Mouse (Mus musculus) thymus, postnatal 14 days (tissue): ENCODE results near the gene Gm28048.

ENCODE experiments used
- DNase-seq: peaks from one replicate; pipeline ENCODE4 v3.0.0; 2021

Gene Gm28048

DNA sequence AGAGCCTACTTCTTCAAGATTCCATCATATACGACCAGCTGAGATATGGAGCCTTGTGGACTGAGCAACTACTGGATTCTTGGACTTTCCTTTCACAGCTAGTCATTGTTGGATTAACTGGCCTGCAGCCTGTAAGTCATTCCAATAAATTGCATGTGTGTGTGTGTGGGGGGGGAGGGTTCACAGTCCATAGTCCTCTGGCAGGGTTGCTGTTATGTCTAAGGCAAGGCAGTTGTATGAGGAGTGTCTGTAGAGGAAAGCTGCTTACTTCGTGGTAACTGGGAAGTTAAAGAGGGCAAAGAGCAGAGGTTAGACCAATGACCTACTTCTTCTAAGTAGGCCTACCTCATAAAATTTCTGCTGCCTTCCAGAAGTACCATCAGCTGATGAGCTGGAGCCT lies 98.2 kb downstream of the Gm28048 start:
- DNase-seq = no peak

DNA sequence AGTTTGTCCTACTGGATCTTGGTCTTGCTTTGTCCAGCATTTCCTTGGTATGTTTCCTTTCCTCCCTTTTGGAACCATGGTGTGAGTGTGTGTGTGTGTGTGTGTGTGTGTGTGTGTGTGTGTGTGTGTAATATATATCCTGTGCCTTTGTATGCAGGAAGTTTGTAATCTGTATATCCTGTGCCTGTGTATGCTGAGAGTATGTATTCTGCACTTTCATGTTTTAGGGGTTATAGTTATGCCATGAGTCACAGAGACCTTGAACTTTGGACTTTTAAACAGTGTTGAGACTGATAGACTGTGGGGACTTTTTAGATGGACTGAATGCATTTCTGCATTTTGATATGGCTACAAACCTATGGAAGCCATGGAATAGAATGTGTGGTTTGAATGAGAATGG lies 99.0 kb downstream of the Gm28048 start:
- DNase-seq = no peak

DNA sequence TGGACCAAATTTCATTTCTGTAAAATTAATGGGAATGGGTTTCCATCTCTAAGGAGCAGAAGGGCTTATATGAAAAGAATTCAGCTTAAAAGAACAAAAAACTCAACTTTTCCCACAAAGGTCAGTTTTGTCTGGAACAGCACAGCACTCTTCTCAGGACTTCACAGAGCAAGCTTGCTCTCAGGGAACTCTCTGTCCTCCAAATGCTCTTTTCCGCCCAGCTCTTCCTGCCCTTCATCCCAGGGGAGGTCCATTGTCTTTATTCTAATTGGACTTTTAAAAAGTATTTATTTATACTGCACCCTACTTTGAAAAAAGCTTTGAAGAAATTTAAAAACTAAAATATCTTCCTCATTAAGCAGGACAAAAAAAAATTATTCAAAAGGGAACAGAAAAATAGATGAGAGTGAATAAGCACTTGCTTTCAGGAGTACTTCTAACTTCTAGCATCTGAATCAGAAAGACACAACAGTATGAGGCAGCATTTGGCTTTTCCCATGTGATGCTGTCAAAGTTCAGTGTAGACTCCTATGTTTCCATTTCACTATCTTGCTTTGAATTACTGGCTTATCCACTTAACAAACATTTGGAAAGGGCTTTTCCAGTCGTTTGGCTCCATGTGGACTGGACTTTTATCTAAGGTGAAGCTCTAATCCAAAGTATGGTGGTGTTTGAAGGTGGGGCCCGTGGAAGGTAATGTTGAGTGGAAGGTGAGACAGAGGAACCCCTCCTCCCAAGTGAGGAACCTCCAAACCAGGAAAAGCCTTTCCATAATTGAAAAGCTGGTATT lies 101.3 kb downstream of the Gm28048 start:
- DNase-seq = no peak

GRCm38 (mm10) chr11:22879645-22880044 lies 102.2 kb downstream of the Gm28048 start:
- no peak for DNase-seq

GRCm38 (mm10) chr11:22876680-22877330 lies 105.1 kb downstream of the Gm28048 start:
- DNase-seq = no peak

GRCm38 (mm10) chr11:22875279-22875678 lies 106.6 kb downstream of the Gm28048 start:
- no peak for DNase-seq

GRCm38 (mm10) chr11:22874747-22875146 lies 107.1 kb downstream of the Gm28048 start:
- DNase-seq = no peak

DNA sequence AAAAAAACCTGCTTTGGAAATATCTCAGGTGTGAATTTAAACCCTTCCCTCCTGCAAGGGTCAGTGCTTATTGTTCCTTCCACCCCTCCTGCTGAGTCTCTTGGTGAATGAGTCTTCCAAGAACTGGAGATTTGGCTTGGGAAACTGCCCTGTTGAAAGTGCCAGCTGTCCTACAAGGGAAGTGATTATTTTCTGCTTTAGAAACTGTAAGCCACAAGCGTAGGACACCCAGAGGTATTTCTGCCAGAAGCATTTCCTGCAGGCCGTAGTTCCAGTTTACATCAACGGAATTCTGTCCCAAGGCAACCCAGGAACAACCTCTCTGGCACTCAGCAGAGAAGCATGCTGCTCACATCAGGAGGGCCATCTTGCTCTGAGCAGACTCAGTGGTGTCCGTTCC lies 108.5 kb downstream of the Gm28048 start:
- DNase-seq = no peak

DNA sequence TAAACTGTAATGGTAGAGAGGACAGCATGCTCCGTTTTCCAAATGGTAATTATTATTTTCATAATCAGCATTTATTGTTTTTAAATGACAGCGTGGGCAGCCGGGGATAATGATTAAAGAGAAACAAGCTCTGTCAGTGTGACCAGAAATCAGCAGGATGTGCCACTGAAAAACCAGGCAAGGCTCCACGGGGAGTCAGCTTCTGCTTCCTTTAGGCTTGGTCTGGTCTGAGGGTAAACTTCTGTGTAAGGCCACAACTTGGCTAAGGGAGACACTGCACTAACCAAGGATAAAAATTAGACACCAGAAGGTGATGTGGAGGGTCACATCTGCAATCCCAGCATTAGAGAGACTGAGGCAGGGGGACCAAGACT lies 109.6 kb downstream of the Gm28048 start:
- no peak for DNase-seq

- peak; percentile 48 for DNase-seq
Observed at GRCm38 (mm10) chr11:22871628-22872306, 110.1 kb downstream of the Gm28048 start.

DNA sequence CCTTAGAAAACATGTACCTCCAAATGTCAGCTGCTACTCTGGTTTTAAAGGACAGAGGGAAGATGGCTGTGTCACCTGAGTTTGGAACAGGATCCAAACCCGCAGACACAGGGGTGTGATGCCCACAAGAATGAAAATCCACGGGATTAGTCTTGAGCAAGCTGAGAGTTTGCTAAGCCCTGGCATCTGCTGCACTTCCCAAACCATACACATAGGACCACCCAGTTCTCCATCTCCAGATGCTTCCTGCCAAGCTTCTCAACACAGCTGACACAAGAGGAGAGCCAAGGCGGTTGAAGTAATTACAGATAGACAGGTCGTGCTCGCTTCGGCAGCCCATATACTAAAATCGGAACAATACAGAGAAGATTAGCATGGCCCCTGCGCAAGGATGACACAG lies 113.3 kb downstream of the Gm28048 start:
- no peak for DNase-seq

DNA sequence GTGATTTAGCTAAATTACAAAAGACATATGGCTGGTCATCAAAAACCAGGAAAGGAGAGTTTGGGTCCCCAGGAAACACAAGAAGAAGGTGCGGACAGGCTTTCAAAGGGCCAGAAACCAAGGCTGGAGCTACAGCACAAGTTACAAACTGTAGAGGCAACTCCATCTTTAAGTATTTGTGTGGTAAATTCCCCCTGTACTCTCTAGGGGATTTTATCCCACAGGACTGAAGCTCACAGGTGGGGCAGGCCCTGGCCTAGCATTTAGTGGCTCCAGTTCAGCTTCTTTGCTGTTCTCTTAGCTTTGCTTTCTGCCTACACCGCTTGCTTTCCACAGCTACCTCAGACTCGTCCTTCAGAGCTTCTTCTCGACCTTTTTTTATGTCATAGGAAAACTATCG lies 114.2 kb downstream of the Gm28048 start:
- no peak for DNase-seq

GRCm38 (mm10) chr11:22865635-22866246 lies 116.1 kb downstream of the Gm28048 start:
- no peak for DNase-seq

DNA sequence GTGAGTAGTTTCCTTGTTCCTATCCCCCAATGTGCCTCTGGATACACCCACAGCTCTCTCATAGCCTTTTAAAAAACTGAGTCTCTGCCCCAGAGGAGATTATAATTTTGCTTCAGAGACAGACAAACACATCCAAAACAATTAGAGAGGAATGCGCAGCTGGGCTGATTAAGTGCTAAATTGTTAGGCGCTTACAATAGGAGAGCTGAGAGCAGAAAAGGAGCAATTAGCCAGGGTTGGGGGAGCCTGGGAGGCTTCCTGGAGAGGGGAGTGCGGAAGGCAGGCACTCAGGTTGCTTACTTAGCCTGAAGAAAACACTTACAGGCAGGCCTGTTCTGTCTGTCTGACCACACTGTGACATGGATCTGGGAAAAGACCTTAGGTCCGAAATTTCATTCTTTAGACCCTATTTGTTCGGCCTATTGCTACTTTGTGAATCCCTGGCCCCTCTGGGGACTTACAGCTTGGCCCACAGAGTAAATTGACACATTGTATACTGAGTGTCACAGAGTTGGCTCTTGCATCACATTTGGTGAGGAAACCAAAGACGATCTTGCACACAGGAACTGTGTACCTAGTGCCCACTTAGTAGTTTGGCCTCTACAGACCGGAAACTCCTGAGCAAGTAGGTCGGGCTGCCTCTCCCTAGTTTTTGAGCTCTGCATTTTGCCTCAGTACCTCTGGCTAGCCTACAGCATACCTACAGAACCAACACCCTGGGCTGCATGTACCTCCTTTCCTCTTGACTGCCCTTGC lies 117.4 kb downstream of the Gm28048 start:
- no peak for DNase-seq

- DNase-seq = no peak
Observed at GRCm38 (mm10) chr11:22863581-22863980, 118.3 kb downstream of the Gm28048 start.

DNA sequence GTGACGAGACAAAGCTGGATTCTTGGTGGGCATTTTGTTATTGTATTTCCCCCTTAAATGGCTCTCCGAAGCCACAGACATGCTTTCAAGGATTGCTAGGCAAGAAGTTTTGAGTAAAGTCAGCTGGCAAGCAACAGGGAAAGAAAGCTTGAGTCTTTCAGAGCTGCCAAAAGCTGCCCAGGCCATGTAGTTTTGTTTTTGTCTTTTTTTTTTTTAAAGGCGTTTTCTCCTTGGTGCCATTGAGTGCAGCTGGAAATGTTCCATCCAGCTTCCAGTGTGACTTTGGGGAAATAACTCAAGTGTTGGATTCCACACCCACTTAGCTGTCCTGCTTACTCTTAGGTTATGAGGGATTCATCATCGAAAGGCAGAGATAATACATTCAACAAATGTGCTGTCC lies 120.6 kb downstream of the Gm28048 start:
- DNase-seq = no peak

- DNase-seq = peak; percentile 74
Observed at GRCm38 (mm10) chr11:22860335-22861227, 121.3 kb downstream of the Gm28048 start, which contains the start of gene B3gnt2. Gene B3gnt2, minus strand, starts transcription at chr11:22860961.

DNA sequence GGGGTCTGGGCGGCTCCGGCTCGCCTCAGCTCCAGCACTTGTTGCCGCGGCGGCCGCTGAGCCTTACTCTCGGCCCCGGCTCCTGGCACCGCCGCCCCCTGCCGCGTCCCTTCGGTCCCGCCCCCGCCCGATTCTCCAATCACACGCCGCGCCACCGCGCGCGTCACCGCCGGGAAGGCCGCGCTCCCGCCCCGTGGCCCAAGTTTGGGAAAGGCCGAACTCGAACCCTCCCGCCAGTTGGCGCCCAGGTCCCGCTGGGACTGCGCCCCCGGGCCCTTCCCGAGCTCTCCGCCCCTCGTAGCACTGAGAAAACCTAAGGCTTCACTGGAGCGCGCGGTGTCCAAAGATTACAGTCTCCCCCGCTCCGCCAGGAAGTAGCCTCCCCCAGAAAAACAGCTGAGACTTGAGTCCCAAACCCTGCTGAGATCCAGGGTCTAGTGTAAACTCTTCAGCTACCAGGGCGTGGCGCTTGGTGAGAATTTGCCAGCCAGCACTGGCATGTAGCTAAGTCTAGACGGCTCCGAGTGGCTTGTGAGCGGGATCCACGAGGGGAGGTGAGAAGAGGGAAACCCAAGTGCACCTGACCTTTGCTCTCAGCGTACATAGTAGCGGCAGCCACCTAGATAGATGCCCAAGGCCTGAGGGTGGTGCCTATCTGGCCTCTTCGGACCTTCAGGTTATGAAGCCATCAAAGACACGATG lies 122.1 kb downstream of the Gm28048 start:
- DNase-seq = peak; percentile 91

GRCm38 (mm10) chr11:22859301-22859632 lies 122.6 kb downstream of the Gm28048 start:
- no peak for DNase-seq

- peak; percentile 59 for DNase-seq
Observed at GRCm38 (mm10) chr11:22858441-22859300, 123.2 kb downstream of the Gm28048 start.
